Mouse (Mus musculus): Measurements from ENCODE around the gene Krt32.

The Krt32 gene

GRCm38 (mm10) chr11:100055686-100056655 is 32.1 kb downstream of the Krt32 start:
- DNase-seq (ENCODE audit: low read depth in 2 of 2, low spot score in 2 of 2), result no peak

DNA sequence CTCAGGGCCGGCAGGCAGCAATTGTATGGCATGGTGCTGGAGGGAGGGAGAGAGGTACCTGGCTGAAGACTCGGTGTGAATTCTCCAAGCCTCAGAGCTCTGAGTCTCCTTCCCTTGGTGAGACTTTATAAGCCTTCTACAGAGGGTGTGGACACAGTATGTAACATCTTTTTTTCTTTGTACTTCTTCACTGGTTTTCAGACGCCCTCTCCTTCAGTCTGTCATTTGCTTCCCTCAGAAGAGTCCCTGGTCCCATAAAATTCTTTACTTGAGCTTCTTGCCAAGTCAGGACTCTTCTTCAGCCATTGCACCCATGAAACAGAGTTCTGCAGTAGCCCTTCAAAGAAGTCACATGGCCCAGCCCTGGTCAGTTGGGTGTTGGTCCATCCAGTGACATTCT is 37.6 kb downstream of the Krt32 start, which contains the start of gene Krt31:
Gene Krt31 (minus strand): TSS at position 101 of the 400 bp plus-strand sequence.
- no peak for DNase-seq (ENCODE audit: low read depth in 2 of 2, low spot score in 2 of 2)

GRCm38 (mm10) chr11:100047193-100047592 is 40.8 kb downstream of the Krt32 start:
- DNase-seq (ENCODE audit: low read depth in 2 of 2, low spot score in 2 of 2), result no peak

GRCm38 (mm10) chr11:100046303-100046866 is 41.6 kb downstream of the Krt32 start:
- no peak for DNase-seq (ENCODE audit: low read depth in 2 of 2, low spot score in 2 of 2)

GRCm38 (mm10) chr11:100041454-100041853 is 46.6 kb downstream of the Krt32 start, which contains the start of gene Krt34:
TSS of gene Krt34 (minus strand) at chr11:100041554.
- DNase-seq (ENCODE audit: low read depth in 2 of 2, low spot score in 2 of 2), result no peak

Measured in CD8-positive naive resting alpha-beta T cell, adult 2 months (primary cell).